Mouse (Mus musculus) spleen, adult 18-20 months (tissue): ENCODE data around the gene Tmem44.

Experiments used
- DNase-seq, 2 experiments: peaks; one replicate each; pipeline ENCODE4 v3.0.0; 2022; ENCODE audit warnings: mixed read lengths in 2 of 2

Gene Tmem44

DNA sequence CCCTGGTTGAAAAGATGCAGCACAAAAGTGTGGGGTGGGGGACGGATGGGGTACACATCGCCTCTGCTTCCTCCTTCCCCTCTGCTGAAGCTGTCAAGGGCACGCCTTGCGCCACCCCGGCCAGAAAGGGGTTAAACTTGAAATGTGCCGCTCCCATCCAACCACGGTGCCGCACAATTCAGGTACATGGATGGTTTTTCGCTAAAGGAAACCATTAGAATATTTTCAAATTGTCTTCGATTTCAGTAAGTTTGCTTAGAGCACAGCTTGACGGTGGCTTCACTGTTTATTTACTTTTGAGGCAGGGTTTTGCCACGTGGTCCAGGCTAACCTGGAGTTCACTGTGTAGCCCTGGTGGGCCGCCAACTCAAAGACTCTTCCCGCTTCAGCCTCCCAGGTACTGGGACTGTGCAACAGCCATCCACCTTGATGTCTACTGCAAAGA is at the start of gene Tmem44:
TSS of gene Tmem44 (minus strand) at position 95 of the 445 bp plus-strand sequence.
- DNase-seq = no peak

DNA sequence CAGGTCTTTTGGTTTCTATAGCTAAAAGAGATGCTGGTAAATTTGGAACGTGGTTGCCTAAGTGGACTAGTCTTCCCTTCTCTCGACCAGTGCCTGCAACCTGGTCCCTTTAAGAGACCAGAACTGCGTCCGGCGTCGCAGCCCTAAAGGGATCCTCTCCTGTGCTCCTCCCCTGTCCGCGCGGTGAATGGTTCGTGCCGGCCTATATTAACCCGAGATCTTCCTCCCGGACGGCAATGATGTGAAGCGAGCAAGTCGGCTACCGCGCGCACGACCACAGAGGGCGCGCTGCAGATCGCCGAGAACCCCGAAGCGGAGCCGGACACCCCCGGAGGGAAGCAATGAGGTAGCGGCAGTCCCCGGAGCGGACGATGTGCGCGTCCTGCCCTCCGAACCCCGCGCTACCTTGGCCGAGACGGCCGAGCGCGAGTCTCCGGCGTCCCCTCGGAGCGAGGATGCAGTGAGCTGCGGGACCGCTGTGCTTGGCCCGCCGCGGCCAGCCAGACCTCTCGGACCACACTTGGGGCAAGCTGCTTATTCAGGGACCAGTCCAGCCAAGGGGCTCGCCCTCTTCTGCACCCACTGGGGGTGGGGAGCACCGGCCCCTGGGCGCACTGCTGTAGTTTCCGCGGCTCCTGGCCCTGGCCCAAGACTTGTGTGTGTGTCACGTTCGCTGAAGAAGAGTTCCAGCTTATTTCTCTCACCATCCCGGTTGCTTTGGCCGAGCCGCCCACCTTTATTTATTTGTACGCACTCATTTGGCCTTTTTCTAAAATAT is 49.0 kb upstream of the Tmem44 start, which contains the start of gene Fam43a:
TSS of gene Fam43a (plus strand) at position 233 of the 778 bp plus-strand sequence.
- DNase-seq = peak; percentile 91 to 94

DNA sequence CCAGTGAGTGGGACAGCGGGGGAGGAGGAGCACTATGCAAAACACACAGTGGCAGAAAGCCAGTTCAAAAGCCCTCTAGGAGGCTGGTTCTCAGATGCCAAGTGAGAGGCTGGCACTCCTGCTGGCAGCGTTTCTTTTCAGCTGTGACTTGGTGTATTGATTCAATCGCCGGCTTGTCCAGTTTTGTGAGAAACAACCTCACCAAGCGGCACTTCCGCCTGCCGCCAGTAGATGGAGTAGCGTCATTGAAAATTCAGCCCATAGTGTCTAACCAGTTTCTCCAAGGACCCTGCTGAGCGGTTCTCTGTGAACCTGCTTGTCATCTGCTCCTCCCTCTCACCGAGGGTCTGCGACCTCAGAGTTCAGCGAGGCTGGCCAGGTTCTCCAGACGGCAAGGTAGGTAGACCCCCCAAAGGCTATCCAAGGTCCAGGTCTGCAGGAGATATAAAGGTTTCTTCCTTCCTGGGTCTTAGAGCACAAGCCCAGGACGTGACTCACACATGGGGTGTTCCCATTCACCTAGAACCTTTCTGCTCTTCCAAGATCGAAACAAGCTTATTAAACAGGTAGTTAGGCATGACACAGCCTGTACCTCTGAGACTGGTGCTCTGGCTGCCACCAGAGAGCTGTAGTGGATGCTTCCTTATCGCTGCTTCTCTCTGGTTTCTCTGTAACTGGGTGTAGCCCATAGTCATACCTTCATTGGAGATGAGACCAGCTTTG is 46.5 kb upstream of the Tmem44 start:
- peak; percentile 73 to 91 for DNase-seq

DNA sequence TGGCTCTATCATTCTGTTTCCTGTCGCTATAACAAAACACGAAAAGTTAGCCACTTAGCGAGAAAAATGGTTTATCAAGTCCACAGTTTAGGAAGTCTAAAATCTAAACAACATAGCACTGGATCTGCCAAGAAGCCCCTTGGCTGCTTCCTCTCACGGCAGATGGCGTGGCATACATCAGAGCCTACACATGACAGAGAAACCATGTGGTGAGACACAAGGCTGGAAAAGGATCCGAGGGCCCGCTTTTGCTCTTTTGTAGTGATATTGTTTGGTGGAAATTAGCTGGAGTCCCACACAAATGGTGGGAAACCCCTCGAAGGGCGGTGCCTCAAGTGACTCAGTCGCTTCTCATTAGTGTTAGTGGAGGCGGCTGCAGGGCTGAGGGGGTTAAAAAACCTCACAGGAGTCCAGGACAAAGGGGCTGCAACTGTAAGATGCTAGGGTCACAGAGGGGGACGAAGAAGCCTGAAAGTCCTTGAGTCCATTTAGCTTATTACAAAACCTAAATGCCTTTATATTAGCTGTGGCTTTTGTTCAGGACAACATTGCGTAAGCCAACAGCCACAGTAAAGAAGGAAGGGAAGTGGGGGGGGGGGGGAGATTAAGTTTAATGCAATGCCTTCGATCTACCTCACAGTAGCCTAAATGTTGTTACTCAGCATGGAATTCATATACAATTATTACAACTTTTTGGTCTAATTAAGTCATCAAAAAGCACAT is 45.4 kb upstream of the Tmem44 start:
- no peak for DNase-seq

DNA sequence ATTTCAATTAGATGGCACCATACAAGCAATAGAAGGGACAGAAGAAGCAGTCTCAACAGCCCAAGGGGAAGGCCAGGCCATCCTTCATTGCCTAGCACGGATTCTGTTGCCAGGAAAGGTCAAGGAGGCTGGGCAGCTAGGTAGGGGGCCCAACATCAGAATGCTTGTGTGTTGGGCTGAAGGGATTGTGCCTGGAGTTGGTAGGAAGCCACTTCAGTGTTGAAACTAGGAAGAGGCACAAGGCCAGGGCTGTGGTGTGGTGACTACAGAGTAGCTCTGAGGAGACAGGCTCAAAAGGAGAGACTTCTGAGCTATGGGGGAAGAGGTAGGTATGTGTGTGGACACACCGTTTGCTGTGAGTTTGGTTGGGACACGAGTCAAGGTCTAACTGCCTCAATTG is 44.7 kb upstream of the Tmem44 start:
- DNase-seq = no peak

DNA sequence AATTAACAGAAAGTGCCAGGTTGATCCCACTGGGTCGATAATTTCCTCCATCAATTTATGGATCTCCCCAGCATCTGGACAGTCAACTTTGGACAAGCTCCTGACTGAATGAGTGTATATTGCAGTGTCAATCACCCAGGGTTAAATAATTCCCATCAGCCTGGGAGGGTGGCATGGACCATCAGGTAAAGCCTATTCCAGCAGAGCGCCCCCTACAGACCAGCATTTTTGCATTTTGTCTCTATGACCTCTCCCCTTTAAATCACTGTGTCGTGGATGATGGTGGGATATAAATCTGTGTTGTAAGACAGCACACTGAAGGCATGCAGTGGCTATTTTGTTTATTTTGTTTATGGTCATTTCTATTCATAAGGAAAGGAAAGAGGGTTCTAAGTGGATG is 41.3 kb upstream of the Tmem44 start:
- DNase-seq = no peak

DNA sequence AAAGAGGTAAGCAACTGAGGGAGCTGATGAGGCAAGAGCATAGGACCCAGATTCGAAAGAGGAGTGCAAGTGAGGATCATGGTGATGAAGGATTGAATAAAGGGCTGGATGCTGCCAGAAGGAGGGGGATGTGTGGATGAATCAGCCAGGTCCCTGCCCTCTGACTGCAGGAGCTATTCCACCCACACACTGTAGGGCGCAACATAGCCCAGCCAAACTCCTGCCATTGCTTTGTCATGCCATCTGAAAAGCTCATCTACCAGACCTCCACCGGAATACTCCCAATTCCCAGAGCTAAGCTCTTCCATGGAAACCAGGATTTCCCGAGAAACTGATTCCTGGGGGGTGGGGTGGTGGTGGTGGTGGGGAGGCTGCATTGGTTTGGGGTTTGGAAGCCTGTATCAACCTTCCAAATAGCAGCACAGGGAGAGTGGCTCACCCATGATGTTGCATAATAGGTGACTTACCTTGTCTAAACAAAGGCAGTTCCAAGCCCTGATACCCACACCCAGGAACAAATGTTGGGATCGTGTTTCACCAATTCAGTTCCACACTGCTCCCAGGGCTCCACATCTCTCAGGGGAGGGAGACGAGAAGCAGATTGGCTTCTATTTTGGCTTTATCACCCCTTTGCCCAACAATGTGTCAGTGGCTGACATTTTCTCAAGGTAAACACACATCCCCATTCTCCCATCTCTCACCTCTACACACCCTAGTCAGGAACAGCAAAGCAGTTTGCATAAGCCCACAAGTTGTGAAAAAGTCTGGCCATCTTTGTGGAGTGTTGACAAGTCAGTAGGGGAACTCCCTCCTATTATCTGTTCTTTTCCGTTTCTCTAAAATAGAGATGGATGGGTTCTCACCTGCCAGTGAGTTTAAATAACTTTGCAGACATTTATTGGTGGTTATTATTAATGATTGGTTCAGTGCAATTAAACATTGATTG is 39.9 kb upstream of the Tmem44 start:
- no peak for DNase-seq

DNA sequence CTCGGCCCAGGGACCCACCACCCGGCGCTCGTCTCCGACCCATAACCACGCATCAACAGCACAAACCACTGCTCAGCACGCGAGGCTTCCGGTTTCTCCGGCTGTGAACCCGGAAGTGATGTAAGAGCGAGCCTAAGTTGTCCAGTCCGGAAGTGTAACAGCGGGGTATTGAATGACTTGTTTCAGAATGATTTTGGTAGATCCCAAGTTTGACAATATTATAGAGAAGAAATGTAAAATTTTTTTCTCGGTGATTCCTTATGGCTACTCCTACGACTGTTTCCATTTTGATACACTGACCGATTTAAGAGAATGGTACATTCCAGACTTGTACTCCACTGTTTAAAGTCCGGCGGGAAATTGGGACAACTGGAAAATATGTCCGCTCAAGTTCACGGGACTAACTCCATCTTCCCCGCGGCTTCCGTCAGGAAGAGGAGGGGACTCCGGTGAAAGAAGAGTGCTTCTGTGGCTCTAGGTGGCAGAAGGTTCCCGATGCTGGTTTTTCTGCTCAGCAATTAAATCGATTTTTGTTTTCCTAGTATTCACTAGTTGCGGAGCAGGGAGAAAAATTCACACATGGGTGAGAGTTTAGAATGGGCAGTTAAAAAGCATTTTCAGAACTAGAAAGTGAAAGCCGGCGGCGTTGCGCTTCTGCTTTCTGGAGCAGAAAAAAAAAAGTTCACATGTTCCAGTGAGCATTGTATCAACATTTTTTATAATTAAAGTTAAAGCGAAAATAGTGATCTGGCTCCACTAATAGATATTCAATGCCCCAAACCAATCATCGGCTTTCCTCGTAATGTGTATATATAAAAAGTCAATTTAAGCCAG is 37.1 kb upstream of the Tmem44 start, which contains the start of gene Lsg1:
TSS of gene Lsg1 (minus strand) at position 99 of the 834 bp plus-strand sequence.
- DNase-seq = peak; percentile 62 to 74

DNA sequence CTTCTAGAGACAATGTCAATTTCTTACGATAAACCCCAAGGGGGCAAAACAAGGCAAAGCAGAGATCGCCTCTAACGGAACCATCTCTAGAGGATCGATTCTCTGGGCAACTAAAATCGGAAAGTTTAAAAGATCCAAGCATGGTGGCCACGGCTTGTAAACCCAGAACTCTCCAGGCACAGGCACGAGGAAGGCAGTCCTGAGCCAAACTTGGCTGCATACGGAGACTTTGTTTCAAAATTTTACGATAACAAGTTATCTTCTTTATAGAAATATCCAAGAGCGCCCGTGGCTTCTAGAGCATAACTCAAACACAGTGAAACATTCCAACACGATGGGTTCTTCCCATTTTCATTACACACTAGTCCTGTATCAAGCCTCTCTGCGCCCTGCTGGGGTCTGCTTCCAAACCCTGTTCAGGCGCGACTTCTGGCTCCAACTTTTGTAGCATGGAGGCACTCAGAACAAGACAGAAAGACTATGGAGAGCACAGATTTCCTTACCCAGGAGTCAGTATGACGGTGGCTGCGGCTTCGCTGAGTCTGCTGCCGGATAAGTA is 36.4 kb upstream of the Tmem44 start:
- no peak for DNase-seq

DNA sequence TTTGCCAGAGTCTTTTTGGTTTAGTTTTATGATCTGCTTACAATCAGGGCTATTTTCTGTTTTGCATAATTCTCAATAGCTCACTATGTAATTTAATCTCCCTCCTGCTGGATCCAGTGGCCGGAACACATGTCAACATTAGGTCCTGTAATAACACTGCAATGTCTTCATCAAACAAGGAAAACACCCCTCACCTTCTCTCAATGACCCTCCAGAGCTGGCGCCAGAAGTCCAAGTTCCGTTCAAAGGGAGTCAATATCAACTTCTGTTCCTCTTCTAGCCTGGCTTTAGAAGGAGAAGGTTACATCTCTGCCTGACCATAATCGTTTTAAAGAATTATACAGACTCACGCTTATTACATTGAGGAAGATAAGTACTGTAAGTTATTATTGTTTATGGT is 30.1 kb upstream of the Tmem44 start:
- DNase-seq = no peak

DNA sequence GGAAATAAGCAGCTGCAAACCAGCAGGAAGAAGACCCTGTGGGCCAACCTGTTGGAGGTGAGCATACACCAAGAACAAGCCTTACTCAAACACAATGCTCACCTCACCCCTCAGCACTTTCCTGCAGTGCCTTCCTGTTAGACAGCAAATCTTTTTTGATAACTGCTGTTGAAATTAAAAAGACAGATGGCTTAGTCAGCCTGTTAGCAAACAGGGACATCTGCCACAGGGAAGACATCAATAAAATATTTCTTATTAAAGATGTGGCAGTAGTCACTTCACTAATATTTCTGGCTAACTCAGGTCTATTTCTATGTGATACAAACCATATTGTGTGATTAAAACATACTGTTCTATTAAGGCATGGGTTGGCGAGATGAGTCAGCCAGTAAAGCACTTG is 25.8 kb upstream of the Tmem44 start:
- DNase-seq = no peak

DNA sequence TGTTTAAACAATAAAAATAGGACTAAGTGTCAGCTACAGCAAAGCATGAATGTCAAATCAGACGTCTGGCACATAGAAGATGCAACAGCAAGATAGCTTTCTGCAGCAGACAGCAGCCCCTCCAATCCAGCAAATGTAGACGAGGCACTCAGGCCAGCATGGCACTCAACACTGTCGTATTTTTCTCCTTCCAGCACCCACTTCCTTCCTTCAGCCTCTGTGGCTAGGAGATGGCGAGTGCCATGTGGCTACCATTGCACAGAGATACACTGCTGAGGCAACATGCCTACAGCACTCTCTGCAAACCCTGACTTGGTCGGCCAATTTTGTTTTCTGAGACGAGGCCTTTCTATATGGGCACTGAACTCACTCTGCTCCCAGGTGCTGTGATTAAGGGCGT is 25.2 kb upstream of the Tmem44 start:
- no peak for DNase-seq

DNA sequence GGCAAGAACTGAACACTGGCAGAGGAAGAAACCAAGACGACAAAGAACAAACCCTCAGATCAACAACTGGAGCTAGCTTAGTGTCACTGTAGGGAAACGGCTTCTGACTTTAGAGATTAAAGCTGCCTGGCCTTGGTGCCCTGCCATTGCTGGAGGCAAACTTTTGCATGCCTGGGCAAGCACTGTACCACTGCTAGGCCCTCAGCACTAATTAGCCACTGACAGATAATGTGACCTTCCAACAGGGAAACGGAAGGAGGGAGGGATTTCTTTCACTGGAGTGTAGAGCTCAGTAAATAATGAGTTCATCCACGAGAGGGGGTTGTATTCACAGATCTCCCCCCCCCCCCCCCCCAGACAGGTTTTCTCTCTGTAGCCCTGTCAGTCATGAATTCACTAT is 21.6 kb upstream of the Tmem44 start:
- no peak for DNase-seq

DNA sequence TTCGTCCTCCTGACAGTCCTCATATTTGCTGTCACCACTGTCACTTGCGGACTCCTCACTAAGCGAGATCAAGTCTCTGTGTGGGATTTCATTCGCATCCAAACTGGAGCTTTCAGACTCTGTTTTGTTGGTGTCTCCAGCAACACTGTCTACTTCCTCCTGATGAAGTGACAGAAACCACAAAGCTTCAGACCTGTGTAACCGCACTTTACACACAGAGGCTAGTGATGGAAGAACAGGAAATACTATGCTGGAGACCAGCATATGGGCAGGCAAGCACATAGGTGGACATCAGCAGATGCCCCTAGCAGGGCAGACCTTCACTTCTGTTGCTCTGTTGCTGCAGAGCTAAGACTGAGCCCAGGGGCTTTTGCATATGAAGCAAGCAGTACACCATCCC is 20.7 kb upstream of the Tmem44 start:
- DNase-seq = no peak

DNA sequence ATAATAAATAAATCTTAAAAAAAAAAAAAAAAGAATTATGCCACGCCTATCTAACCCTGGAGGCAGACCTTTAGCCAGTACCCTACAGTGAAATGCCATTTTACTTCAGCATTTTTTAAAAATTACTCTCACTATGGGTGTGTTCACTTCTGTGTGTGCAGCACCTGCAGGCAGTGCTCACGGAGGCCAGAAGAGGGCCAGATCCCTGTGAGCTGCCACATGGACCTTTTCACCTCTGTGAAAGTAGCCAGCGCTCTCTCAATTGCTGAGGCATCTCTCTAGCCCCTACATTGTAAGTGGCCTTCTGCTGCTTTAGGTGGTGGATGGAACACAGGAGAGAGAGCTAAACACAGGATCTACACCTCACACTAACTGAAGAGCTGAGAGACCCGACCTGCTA is 19.5 kb upstream of the Tmem44 start:
- DNase-seq = no peak

DNA sequence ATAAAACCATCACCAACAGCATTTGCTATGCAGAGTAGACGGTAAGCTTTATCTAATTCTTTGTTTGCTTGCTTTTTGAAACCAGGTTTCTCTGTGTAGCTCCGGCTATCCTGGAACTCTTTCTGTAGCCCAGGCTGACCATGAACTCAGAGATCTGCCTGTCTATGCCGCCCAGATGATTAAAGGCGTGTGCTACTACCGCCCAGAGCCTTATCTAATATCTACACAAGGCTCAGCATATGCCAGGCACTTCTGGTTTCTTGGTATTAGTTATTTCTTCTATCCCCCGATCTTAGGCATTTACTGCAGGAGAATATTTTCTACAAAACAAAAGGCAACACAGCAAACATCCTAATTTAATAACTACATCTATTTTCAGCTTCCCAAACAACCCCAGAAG is 15.0 kb upstream of the Tmem44 start:
- no peak for DNase-seq

DNA sequence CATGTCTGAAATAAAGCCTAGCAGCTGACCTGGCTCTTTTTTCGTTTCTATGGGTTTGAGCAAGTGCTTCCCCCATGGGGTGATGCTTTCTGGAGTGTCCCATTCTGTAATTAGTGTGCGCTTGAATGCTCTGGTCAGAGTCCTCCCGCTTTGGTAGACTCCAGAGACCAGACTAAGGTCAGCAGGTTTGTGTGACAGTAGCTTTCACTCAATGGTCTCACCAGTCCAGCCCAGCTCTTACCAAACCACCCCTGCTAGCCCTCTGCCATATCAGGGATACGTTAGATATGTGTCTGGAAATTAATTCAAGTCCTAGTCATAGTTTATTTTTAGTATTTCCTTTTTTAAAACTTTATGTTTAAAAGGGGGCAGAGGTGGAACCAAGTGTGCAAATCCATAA is 10.0 kb upstream of the Tmem44 start:
- no peak for DNase-seq

DNA sequence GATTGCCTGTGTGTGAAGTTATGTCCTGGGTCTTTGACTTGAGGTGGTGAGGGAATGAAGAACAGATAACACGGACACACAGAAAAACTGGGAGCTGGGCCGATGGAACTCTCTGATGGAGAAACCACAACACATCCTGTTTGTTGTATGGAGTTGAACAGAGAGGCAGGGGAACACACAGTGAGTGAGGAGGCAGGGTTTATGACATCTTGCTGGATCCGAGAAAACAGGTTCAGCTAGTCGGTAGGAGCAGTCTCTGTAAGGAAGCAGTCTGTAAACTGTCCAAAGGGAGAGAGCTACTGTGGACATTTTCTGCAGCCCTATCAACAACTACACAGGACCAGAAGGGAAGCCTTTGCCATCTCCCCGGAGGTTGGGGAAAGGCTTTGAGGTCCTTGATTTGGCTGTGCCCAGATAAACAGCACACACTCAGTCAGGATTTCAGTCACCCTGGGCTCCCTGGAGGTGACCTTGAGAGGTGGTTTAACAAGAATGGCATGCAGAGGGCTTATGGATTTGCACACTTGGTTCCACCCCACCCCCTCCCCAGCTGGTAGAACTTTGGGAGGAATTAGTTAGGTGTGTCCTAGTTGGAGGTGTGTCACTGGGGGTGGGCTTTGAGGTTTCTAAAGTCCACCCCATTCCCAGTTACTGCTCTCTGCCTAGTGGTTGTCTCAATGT is 8.8 kb upstream of the Tmem44 start:
- DNase-seq = no peak

DNA sequence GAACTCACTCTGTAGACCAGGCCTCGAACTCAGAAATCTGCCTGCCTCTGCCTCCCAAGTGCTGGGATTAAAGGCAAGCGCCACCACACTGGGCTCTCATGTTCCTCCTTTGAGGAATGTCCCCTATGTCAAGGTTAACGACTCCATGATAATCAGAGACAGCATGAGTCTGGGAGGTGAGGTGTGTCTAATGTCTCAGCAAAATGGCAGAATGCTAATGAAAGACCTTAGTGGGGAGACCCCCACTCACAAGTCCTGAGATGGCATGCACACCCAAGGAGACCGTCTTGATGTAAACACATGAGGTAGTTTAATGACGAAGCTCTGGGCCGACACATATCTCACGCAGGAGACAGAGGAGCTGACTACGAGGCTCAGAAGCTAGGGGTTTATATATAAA is 3.5 kb upstream of the Tmem44 start:
- DNase-seq = no peak

DNA sequence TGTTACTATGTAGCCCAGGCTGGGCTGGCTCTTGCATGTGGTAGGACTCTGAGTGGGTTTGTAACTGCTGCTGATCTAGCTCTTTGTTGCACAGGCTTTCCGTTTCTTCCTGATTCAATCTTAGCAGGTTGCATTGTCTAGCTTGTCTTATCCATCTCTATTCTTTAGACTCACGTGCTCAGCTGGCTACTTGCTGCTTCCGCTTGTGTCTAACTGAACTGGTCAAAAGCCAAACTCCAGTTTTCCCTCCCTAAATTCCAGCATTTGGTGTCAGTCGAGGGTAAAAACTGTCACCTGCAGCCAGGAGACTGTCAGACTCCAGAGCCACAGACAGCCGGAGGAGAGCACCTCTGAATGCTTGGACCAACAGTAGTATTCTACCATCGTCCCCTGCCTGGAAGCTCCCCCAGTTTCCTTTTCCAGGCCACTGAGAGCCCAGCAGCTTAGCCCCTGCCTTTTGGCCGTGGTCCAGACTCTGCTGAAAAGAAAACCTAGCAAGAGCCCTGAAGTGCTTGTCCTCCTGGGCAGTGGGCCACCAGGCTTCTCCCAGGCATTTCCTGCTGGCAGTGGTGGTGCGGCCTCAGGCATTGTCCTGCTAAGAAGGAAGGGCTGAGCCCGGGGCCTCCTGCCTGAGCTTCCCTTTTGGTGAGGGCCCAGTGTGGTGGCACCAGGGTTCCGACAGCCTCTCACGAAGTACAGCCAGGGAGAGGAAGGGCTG is 2.1 kb upstream of the Tmem44 start:
- peak in 1 of 2 experiments; percentile 19 for DNase-seq
